Mouse (Mus musculus) C2C12 (cell line): ENCODE measurements around the gene Gper1.

Source experiments
- CTCF ChIP-seq: IDR thresholded peaks from one replicate; pipeline ENCODE4 v1.5.1; 2011; ENCODE audit not compliant: control insufficient read depth, insufficient read depth, insufficient read length
- USF1 ChIP-seq: IDR thresholded peaks from one replicate; pipeline ENCODE4 v1.6.1; 2011; ENCODE audit warnings: low read depth, mild to moderate bottlenecking, control low read depth, moderate library complexity

DNA sequence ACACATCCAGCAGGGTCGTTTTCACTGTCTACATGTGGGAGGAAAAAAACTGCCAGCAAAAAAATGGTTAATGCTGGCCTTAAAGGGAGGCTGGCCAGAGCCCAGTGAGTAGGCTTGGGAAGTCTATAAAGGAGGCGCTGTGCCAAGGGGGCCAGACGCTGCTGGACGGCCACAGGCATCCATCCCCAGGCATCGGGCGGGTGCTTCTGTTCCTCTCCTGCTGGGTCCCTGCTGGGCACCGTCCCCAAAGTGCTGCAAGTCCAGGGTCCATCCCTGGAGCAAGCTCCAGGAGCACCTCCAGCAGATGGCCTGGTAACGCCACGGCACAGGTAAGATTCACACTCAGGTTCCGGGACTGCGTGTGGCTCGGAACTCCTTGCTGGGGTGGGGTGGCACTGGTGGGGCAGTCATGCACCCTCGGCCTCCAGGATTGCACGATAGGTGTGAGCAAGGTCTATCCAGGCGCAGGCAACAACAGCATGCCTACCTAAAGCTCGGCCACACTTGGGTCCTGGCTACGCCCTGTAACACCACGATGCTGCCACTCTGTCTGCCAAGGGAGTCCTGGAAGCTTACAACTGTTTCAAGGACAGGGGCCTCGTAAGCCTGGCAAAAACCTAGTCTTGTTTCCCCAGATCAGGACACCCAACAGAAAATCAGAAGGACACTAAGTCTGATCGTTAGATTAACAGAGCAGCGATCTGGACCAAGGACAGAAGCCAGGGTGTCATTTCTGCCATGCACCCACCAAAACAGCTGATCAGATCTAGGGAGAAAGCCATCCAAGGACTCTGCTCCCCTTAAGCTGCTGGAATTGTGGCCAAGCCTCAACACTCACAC lies at the start of gene Gper1:
- TF ChIP-seq USF1 (no peak), CTCF (no peak)
